Mouse (Mus musculus) heart, postnatal 0 days (tissue): ENCODE data around the gene Olfr1269.

Experiments
- CTCF ChIP-seq: IDR thresholded peaks from 2 replicates; pipeline ENCODE4 v1.5.1; 2016; ENCODE audit warnings: antibody characterized with exemption, control low read depth, low read depth
- EP300 ChIP-seq: IDR thresholded peaks from 2 replicates; pipeline ENCODE4 v1.6.1; 2016; ENCODE audit warnings: antibody characterized with exemption, low read depth

DNA sequence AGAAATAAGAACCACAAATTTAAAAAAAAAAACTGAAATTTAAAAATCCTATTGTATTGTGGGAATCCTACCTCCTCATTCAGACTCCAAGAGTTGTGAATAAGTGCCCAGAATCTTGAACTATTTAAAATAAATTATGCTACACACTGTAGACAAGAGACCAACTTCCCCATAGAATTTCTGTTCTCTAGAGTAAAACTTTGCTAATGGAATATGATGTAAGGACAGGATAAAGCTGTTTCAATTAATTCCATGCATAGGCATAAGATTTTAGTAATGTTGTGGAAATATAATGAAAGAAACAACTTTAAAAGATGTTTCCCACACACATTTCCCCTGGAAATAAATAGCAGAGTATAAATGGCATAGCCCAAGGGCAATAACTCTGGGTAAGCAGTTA is 21.0 kb upstream of the Olfr1269 start, which contains the start of gene Olfr32:
- no peak for TF ChIP-seq EP300
- TF ChIP-seq CTCF, result no peak
